Mouse (Mus musculus): ENCODE data around the gene Slc1a3. TPM values are rescaled to one million over a fixed set of nuclear protein-coding genes. Genes with fewer than 3 reads are reported as not detected.

Gene Slc1a3
- total and polyA plus RNA-seq, 3 experiments: 0.16 TPM; not detected in 2

- H3K9me3 ChIP-seq (replicated peaks): no peaks in the 10 kb centered on the region
- 0 out of 2 replicates have a peak, but pooled peaks cover 3% of the 10 kb centered on the region for H3K27me3 ChIP-seq (ENCODE audit: insufficient read depth, low read length)
- no peak overlapping the region for H3K4me3 ChIP-seq (ENCODE audit: low read depth, low read length)
- ATAC-seq (ENCODE audit: extremely low read depth, insufficient number of reproducible peaks, low FRiP score, poor library complexity, severe bottlenecking) (no peak), DNase-seq (ENCODE audit: low spot score) (no peak)
- TF ChIP-seq TAL1 (conservative IDR thresholded peaks at IDR 0.05; ENCODE audit: low read depth, low read length): no peak
- TF ChIP-seq GATA2 (IDR thresholded peaks at IDR 0.05; ENCODE audit: borderline replicate concordance, low read depth, low read length): no peak
- no peak for TF ChIP-seq POLR2AphosphoS5 (IDR thresholded peaks at IDR 0.05; ENCODE audit: insufficient replicate concordance, low read depth, low read length)
- no peak for TF ChIP-seq CTCF (IDR thresholded peaks at IDR 0.05; ENCODE audit: low read depth, low read length)
- TF ChIP-seq GATA1 (IDR thresholded peaks at IDR 0.05; ENCODE audit: borderline replicate concordance, low read length): no peak
- H3K36me3 ChIP-seq (replicated peaks): no peaks in the 10 kb centered on the region
- no peaks in the 10 kb centered on the region for H3K4me1 ChIP-seq (ENCODE audit: insufficient read depth, low read depth, low read length)
Observed at GRCm38 (mm10) chr15:8721746-8722145, 11.2 kb upstream of the Slc1a3 start.

DNA sequence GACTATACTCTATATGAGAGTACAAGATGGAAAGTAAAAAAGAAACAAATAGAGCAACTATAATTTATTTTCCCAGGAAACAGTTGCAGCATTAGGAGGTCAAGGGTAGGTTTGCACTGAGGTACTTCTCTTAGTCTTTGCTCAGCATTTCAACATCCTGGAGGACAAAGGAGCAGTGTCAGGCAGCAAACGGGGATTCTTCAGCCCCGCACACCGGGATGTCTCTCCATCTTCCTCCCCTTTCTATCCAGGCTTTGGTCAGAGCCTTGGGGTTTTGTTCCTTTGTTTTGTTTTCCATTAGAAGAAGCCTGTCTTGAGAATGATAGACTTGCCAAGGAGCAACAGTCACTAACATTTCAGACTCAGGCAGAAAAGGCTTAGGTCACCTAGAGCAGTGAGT lies 10.4 kb upstream of the Slc1a3 start:
- no peak for ATAC-seq (ENCODE audit: extremely low read depth, insufficient number of reproducible peaks, low FRiP score, poor library complexity, severe bottlenecking)
- H3K4me1 ChIP-seq (ENCODE audit: insufficient read depth, low read depth, low read length): no peaks in the 10 kb centered on the region; the same call in 1 of the 2 replicates
- 0 out of 2 replicates have a peak, but pooled peaks cover 3% of the 10 kb centered on the region for H3K27me3 ChIP-seq (ENCODE audit: insufficient read depth, low read length)
- no peaks in the 10 kb centered on the region for H3K9me3 ChIP-seq (replicated peaks)
- no peak for DNase-seq (ENCODE audit: low spot score)
- TF ChIP-seq TAL1 (conservative IDR thresholded peaks at IDR 0.05; ENCODE audit: low read depth, low read length): no peak
- TF ChIP-seq GATA2 (IDR thresholded peaks at IDR 0.05; ENCODE audit: borderline replicate concordance, low read depth, low read length): no peak
- no peak for TF ChIP-seq GATA1 (IDR thresholded peaks at IDR 0.05; ENCODE audit: borderline replicate concordance, low read length)
- no peak for TF ChIP-seq POLR2AphosphoS5 (IDR thresholded peaks at IDR 0.05; ENCODE audit: insufficient replicate concordance, low read depth, low read length)
- TF ChIP-seq CTCF (IDR thresholded peaks at IDR 0.05; ENCODE audit: low read depth, low read length): no peak
- no peak overlapping the region for H3K4me3 ChIP-seq (ENCODE audit: low read depth, low read length)
- H3K36me3 ChIP-seq (replicated peaks): no peaks in the 10 kb centered on the region

- no peak for ATAC-seq (ENCODE audit: extremely low read depth, insufficient number of reproducible peaks, low FRiP score, poor library complexity, severe bottlenecking)
Observed at GRCm38 (mm10) chr15:8718496-8718895, 7.9 kb upstream of the Slc1a3 start.

DNA sequence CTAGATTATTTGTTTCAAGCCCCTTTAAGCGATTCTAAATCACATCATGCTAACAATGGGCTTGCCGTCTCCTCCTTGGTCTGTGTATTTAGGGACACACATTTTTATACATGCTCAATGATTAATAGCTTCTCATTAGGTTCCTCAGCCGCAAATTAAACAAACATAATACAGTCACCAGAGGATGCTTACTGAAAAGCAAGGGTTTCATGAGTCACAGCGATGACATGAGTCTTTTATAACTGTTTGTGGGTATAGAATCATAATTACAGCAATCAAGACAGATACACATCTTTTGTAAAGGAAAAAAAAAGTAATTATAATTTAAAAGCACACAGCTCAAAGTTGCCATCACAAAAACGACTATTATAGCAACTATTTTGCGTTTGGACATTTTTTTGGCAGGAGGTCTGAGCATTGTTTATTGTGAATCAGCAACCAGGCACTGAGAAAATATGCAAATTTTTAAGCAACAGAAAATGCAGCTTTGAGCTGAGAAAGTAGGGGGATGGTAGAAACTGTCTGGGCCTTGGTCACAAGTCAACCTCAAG lies 6.5 kb upstream of the Slc1a3 start:
- DNase-seq (ENCODE audit: low spot score) (no peak), ATAC-seq (ENCODE audit: extremely low read depth, insufficient number of reproducible peaks, low FRiP score, poor library complexity, severe bottlenecking) (no peak)
- H3K4me3 ChIP-seq (ENCODE audit: low read depth, low read length): no peak overlapping the region
- TF ChIP-seq CTCF (IDR thresholded peaks at IDR 0.05; ENCODE audit: low read depth, low read length): no peak
- no peak for TF ChIP-seq POLR2AphosphoS5 (IDR thresholded peaks at IDR 0.05; ENCODE audit: insufficient replicate concordance, low read depth, low read length)
- no peak for TF ChIP-seq TAL1 (conservative IDR thresholded peaks at IDR 0.05; ENCODE audit: low read depth, low read length)
- no peak for TF ChIP-seq GATA1 (IDR thresholded peaks at IDR 0.05; ENCODE audit: borderline replicate concordance, low read length)
- TF ChIP-seq GATA2 (IDR thresholded peaks at IDR 0.05; ENCODE audit: borderline replicate concordance, low read depth, low read length): no peak
- no peaks in the 10 kb centered on the region for H3K9me3 ChIP-seq (replicated peaks)
- H3K27me3 ChIP-seq (ENCODE audit: insufficient read depth, low read length): peaks cover 11% of the 10 kb centered on the region; the same call in 1 of the 2 replicates
- H3K36me3 ChIP-seq (replicated peaks): no peaks in the 10 kb centered on the region
- no peaks in the 10 kb centered on the region; the same call in 1 of the 2 replicates for H3K4me1 ChIP-seq (ENCODE audit: insufficient read depth, low read depth, low read length)

More at GRCm38 (mm10) chr15:8718496-8718895, 7.9 kb upstream of the Slc1a3 start:
- no peaks in the 10 kb centered on the region for H3K9me3 ChIP-seq (replicated peaks)
- DNase-seq (ENCODE audit: low spot score): no peak
- TF ChIP-seq GATA1 (IDR thresholded peaks at IDR 0.05; ENCODE audit: borderline replicate concordance, low read length): no peak
- no peak for TF ChIP-seq GATA2 (IDR thresholded peaks at IDR 0.05; ENCODE audit: borderline replicate concordance, low read depth, low read length)
- no peak for TF ChIP-seq TAL1 (conservative IDR thresholded peaks at IDR 0.05; ENCODE audit: low read depth, low read length)
- no peak for TF ChIP-seq POLR2AphosphoS5 (IDR thresholded peaks at IDR 0.05; ENCODE audit: insufficient replicate concordance, low read depth, low read length)
- TF ChIP-seq CTCF (IDR thresholded peaks at IDR 0.05; ENCODE audit: low read depth, low read length): no peak
- 0 out of 2 replicates have a peak, but pooled peaks cover 3% of the 10 kb centered on the region for H3K27me3 ChIP-seq (ENCODE audit: insufficient read depth, low read length)
- no peak overlapping the region for H3K4me3 ChIP-seq (ENCODE audit: low read depth, low read length)
- H3K36me3 ChIP-seq (replicated peaks): no peaks in the 10 kb centered on the region
- no peaks in the 10 kb centered on the region; the same call in 1 of the 2 replicates for H3K4me1 ChIP-seq (ENCODE audit: insufficient read depth, low read depth, low read length)

DNA sequence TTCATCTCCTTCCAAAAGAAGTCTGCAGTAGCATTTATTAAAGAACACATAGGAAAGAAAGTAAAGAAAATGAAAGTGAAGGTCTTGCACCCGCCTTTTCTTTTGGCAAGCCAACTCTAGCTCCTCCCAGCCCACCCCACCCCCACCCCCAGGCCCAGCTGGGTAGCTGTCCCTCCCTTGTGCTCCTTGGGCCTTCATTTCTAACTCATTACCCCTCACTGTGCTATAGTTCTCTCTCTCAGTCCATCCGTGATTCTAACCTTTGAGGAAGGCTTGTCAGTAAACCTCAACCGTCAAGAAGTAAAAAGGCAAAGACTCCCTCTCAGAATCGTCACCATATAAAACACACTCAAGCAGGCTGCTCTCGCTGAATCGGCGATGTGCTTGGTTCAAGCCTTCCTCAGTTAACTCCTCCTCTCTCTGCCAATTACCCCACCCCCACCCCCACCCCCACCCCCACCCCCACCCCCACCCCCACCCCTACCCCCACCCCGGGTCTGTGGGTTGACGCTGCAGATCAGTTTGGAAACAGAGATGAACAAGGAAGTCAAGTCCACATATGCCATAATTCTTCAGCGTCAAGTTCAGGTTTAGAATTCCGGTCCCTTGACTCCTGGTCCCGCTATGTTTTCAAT lies 5.9 kb upstream of the Slc1a3 start:
- DNase-seq (ENCODE audit: low spot score): no peak
- no peak overlapping the region for H3K4me3 ChIP-seq (ENCODE audit: low read depth, low read length)
- no peak for ATAC-seq (ENCODE audit: extremely low read depth, insufficient number of reproducible peaks, low FRiP score, poor library complexity, severe bottlenecking)

GRCm38 (mm10) chr15:8715666-8716065 lies 5.1 kb upstream of the Slc1a3 start:
- H3K36me3 ChIP-seq (replicated peaks): no peaks in the 10 kb centered on the region
- DNase-seq (ENCODE audit: low spot score): no peak
- no peak for TF ChIP-seq GATA1 (IDR thresholded peaks at IDR 0.05; ENCODE audit: borderline replicate concordance, low read length)
- no peak for TF ChIP-seq CTCF (IDR thresholded peaks at IDR 0.05; ENCODE audit: low read depth, low read length)
- no peak for TF ChIP-seq TAL1 (conservative IDR thresholded peaks at IDR 0.05; ENCODE audit: low read depth, low read length)
- no peak for TF ChIP-seq POLR2AphosphoS5 (IDR thresholded peaks at IDR 0.05; ENCODE audit: insufficient replicate concordance, low read depth, low read length)
- TF ChIP-seq GATA2 (IDR thresholded peaks at IDR 0.05; ENCODE audit: borderline replicate concordance, low read depth, low read length): no peak
- no peak overlapping the region for H3K4me3 ChIP-seq (ENCODE audit: low read depth, low read length)
- ATAC-seq (ENCODE audit: extremely low read depth, insufficient number of reproducible peaks, low FRiP score, poor library complexity, severe bottlenecking): no peak
- no peaks in the 10 kb centered on the region; the same call in 1 of the 2 replicates for H3K4me1 ChIP-seq (ENCODE audit: insufficient read depth, low read depth, low read length)
- H3K9me3 ChIP-seq (replicated peaks): no peaks in the 10 kb centered on the region
- peaks cover 15% of the 10 kb centered on the region for H3K27me3 ChIP-seq (ENCODE audit: insufficient read depth, low read length)

More for the DNA sequence above, 5.9 kb upstream of the Slc1a3 start:
- no peak for TF ChIP-seq GATA1 (IDR thresholded peaks at IDR 0.05; ENCODE audit: borderline replicate concordance, low read length)
- TF ChIP-seq TAL1 (conservative IDR thresholded peaks at IDR 0.05; ENCODE audit: low read depth, low read length): no peak
- TF ChIP-seq POLR2AphosphoS5 (IDR thresholded peaks at IDR 0.05; ENCODE audit: insufficient replicate concordance, low read depth, low read length): no peak
- no peaks in the 10 kb centered on the region; the same call in 1 of the 2 replicates for H3K4me1 ChIP-seq (ENCODE audit: insufficient read depth, low read depth, low read length)
- no peaks in the 10 kb centered on the region for H3K9me3 ChIP-seq (replicated peaks)
- H3K36me3 ChIP-seq (replicated peaks): no peaks in the 10 kb centered on the region
- H3K27me3 ChIP-seq (ENCODE audit: insufficient read depth, low read length): peaks cover 12% of the 10 kb centered on the region; the same call in 1 of the 2 replicates

Measured in G1E (cell line).